Mouse (Mus musculus): ENCODE data around the gene Clip1.
"Not testable (repeated sequence)": the region's sequence is repeated elsewhere in the genome, so short reads cannot be mapped to it uniquely, and the experiment has no call there.

Clip1 gene

GRCm38 (mm10) chr5:123684221-123685144 lies at the start of gene Clip1:
TSS of gene Clip1 (minus strand) at chr5:123684618.
- ATAC-seq (ENCODE audit: insufficient number of reproducible peaks, low FRiP score, low TSS enrichment), result peak; percentile 64; the same call in 1 of the 2 replicates

- ATAC-seq (ENCODE audit: insufficient number of reproducible peaks, low FRiP score, low TSS enrichment), result no peak
Measured at GRCm38 (mm10) chr5:123730981-123731380, 46.6 kb upstream of the Clip1 start.

GRCm38 (mm10) chr5:123723816-123724215 lies 39.4 kb upstream of the Clip1 start:
- not testable (repeated sequence) for ATAC-seq (ENCODE audit: insufficient number of reproducible peaks, low FRiP score, low TSS enrichment)

- ATAC-seq (ENCODE audit: insufficient number of reproducible peaks, low FRiP score, low TSS enrichment), result peak; percentile 99
Measured at GRCm38 (mm10) chr5:123720328-123721311, 36.2 kb upstream of the Clip1 start, which contains the start of gene Zcchc8. TSS of gene Zcchc8 (minus strand) at chr5:123721100.

- ATAC-seq (ENCODE audit: insufficient number of reproducible peaks, low FRiP score, low TSS enrichment), result no peak
Measured at GRCm38 (mm10) chr5:123714622-123715021, 30.2 kb upstream of the Clip1 start.

- no peak for ATAC-seq (ENCODE audit: insufficient number of reproducible peaks, low FRiP score, low TSS enrichment)
Measured at GRCm38 (mm10) chr5:123713782-123714181, 29.4 kb upstream of the Clip1 start.

- no peak for ATAC-seq (ENCODE audit: insufficient number of reproducible peaks, low FRiP score, low TSS enrichment)
Measured at GRCm38 (mm10) chr5:123709571-123709970, 25.2 kb upstream of the Clip1 start.

- no peak for ATAC-seq (ENCODE audit: insufficient number of reproducible peaks, low FRiP score, low TSS enrichment)
Measured at GRCm38 (mm10) chr5:123708598-123708997, 24.2 kb upstream of the Clip1 start.

GRCm38 (mm10) chr5:123700625-123701024 lies 16.2 kb upstream of the Clip1 start:
- ATAC-seq (ENCODE audit: insufficient number of reproducible peaks, low FRiP score, low TSS enrichment), result no peak

GRCm38 (mm10) chr5:123699198-123699597 lies 14.8 kb upstream of the Clip1 start:
- peak; percentile 64; the same call in 1 of the 2 replicates for ATAC-seq (ENCODE audit: insufficient number of reproducible peaks, low FRiP score, low TSS enrichment)

- no peak for ATAC-seq (ENCODE audit: insufficient number of reproducible peaks, low FRiP score, low TSS enrichment)
Measured at GRCm38 (mm10) chr5:123696961-123697360, 12.5 kb upstream of the Clip1 start.

GRCm38 (mm10) chr5:123696244-123696643 lies 11.8 kb upstream of the Clip1 start:
- no peak for ATAC-seq (ENCODE audit: insufficient number of reproducible peaks, low FRiP score, low TSS enrichment)

- ATAC-seq (ENCODE audit: insufficient number of reproducible peaks, low FRiP score, low TSS enrichment), result no peak
Measured at GRCm38 (mm10) chr5:123694468-123694867, 10.1 kb upstream of the Clip1 start.

GRCm38 (mm10) chr5:123683377-123684220 lies 819 bp downstream of the Clip1 start:
- ATAC-seq (ENCODE audit: insufficient number of reproducible peaks, low FRiP score, low TSS enrichment), result peak; percentile 34; the same call in 1 of the 2 replicates

- no peak for ATAC-seq (ENCODE audit: insufficient number of reproducible peaks, low FRiP score, low TSS enrichment)
Measured at GRCm38 (mm10) chr5:123683043-123683376, 1.4 kb downstream of the Clip1 start.

GRCm38 (mm10) chr5:123682372-123682771 lies 2.0 kb downstream of the Clip1 start:
- ATAC-seq (ENCODE audit: insufficient number of reproducible peaks, low FRiP score, low TSS enrichment), result no peak

GRCm38 (mm10) chr5:123679546-123680263 lies 4.7 kb downstream of the Clip1 start:
- peak; percentile 56; the same call in 1 of the 2 replicates for ATAC-seq (ENCODE audit: insufficient number of reproducible peaks, low FRiP score, low TSS enrichment)

- no peak for ATAC-seq (ENCODE audit: insufficient number of reproducible peaks, low FRiP score, low TSS enrichment)
Measured at GRCm38 (mm10) chr5:123679106-123679505, 5.3 kb downstream of the Clip1 start.

GRCm38 (mm10) chr5:123675717-123676116 lies 8.7 kb downstream of the Clip1 start:
- ATAC-seq (ENCODE audit: insufficient number of reproducible peaks, low FRiP score, low TSS enrichment), result no peak

All from cerebellum, adult (tissue).